In genomic region chr4:8432393-8432792, GRCm38 (mm10) we compare ENCODE assay signal across 7 mouse cellular contexts.
DNase-seq lines count a peak whose midpoint lies in the region; ATAC-seq and TF ChIP-seq lines count a peak whose summit lies in the region.

No protein-coding gene starts in this region.

- no peak overlapping the region for H3K27ac ChIP-seq in kidney, adult 2 months (ENCODE audit: insufficient read depth, low read depth, low read length)
- no peak overlapping the region for H3K27ac ChIP-seq in kidney, embryonic 16.5 days (ENCODE audit: low read length)
- H3K27ac ChIP-seq in MEL (ENCODE audit: control insufficient read depth, low read depth, low read length) = no peak overlapping the region

- TF ChIP-seq CTCF in kidney, adult 2 months (conservative IDR thresholded peaks at IDR 0.05; ENCODE audit: insufficient read depth, insufficient read length, low read depth, low read length) = peak; percentile 76
- TF ChIP-seq CTCF in MEL (IDR thresholded peaks at IDR 0.05 in 2 of 3, conservative IDR thresholded peaks at IDR 0.05 in 1 of 3; ENCODE audit: control insufficient read depth in 1 of 3, insufficient read depth in 1 of 3, low read depth in 2 of 3, low read length in 3 of 3, poor library complexity in 1 of 3, severe bottlenecking in 1 of 3) = peak; percentile 39 to 56 (median 46)

- DNase-seq in kidney, adult 2 months = peak; percentile 28
- DNase-seq in CD4-positive helper T cell, adult 2 months (ENCODE audit: low read depth, low spot score) = peak; percentile 18
- peak; percentile 28 for DNase-seq in MEL (ENCODE audit: low read depth, low spot score)
- peak; percentile 77 for DNase-seq in embryo, embryonic 10 days (ENCODE audit: low spot score)
- peak; percentile 17 to 32 for DNase-seq in layer of hippocampus, postnatal 36 days
- peak; percentile 55 to 62 for DNase-seq in right cerebral cortex, adult 2 months (ENCODE audit: low spot score in 2 of 2)

- H3K9me3 ChIP-seq in kidney, embryonic 16.5 days (ENCODE audit: low read length) = no peaks in the 10 kb centered on the region
- H3K9me3 ChIP-seq in MEL (replicated peaks; ENCODE audit: insufficient read depth, low read length) = no peaks in the 10 kb centered on the region

- ATAC-seq in kidney, embryonic 16.5 days (ENCODE audit: low FRiP score, low TSS enrichment) = no peak

- no peak for TF ChIP-seq EP300 in MEL (IDR thresholded peaks at IDR 0.05; ENCODE audit: low read depth in 1 of 2, low read length in 2 of 2)

- no peaks in the 10 kb centered on the region for H3K79me2 ChIP-seq in MEL (ENCODE audit: control insufficient read depth, insufficient read depth, low read length, poor library complexity)

- H3K9ac ChIP-seq in kidney, embryonic 16.5 days (replicated peaks; ENCODE audit: low read length) = no peak overlapping the region
- H3K9ac ChIP-seq in MEL (ENCODE audit: control insufficient read depth, low read depth, low read length, poor library complexity, severe bottlenecking) = no peak overlapping the region

- H3K4me2 ChIP-seq in kidney, embryonic 16.5 days (replicated peaks; ENCODE audit: low read depth, low read length) = no peak overlapping the region

- peak; percentile 30 for TF ChIP-seq RAD21 in MEL (IDR thresholded peaks at IDR 0.05; ENCODE audit: low read depth, low read length)

- WGBS in kidney, adult 2 months = 54% methylated on average over 2 of the region's 2 CpGs
- 56% methylated on average over 2 of the region's 2 CpGs for WGBS in kidney, embryonic 16.5 days

- no peaks in the 10 kb centered on the region for H3K36me3 ChIP-seq in kidney, adult 2 months (ENCODE audit: control insufficient read depth, insufficient read depth, low read length)
- H3K36me3 ChIP-seq in kidney, embryonic 16.5 days (ENCODE audit: insufficient read depth, low read length) = no peaks in the 10 kb centered on the region
- H3K36me3 ChIP-seq in MEL (ENCODE audit: control insufficient read depth in 1 of 2, insufficient read depth in 2 of 2, low read length in 2 of 2) = no peaks in the 10 kb centered on the region

- no peak overlapping the region for H3K4me3 ChIP-seq in kidney, adult 2 months (ENCODE audit: insufficient read depth, low read depth, low read length)
- H3K4me3 ChIP-seq in kidney, embryonic 16.5 days (ENCODE audit: low read length) = no peak overlapping the region
- no peak overlapping the region for H3K4me3 ChIP-seq in MEL (ENCODE audit: control insufficient read depth in 1 of 2, insufficient read depth in 1 of 2, low read depth in 2 of 2, low read length in 2 of 2)

- H3K4me1 ChIP-seq in kidney, adult 2 months (ENCODE audit: control insufficient read depth, insufficient read depth, low read length) = no peaks in the 10 kb centered on the region
- H3K4me1 ChIP-seq in kidney, embryonic 16.5 days (ENCODE audit: insufficient read depth, low read length) = no peaks in the 10 kb centered on the region
- H3K4me1 ChIP-seq in MEL (ENCODE audit: control insufficient read depth in 1 of 2, insufficient read depth in 2 of 2, low read length in 2 of 2) = no peaks in the 10 kb centered on the region

- H3K27me3 ChIP-seq in kidney, adult 2 months (replicated peaks; ENCODE audit: control insufficient read depth, insufficient read depth, low read length) = no peaks in the 10 kb centered on the region
- no peaks in the 10 kb centered on the region for H3K27me3 ChIP-seq in kidney, embryonic 16.5 days (ENCODE audit: insufficient read depth, low read length)
- H3K27me3 ChIP-seq in MEL (ENCODE audit: control insufficient read depth in 1 of 2, insufficient read depth in 2 of 2, low read length in 2 of 2) = no peaks in the 10 kb centered on the region

- TF ChIP-seq POLR2A in kidney, adult 2 months (IDR thresholded peaks at IDR 0.05; ENCODE audit: low read depth, low read length) = no peak
- TF ChIP-seq POLR2A in MEL (IDR thresholded peaks at IDR 0.05; ENCODE audit: control insufficient read depth in 1 of 2, insufficient read depth in 1 of 2, low read depth in 1 of 2, low read length in 2 of 2, poor library complexity in 1 of 2) = no peak

TF ChIP-seq in MEL, 35 proteins besides CTCF, POLR2A, EP300 and RAD21:
- no peak for TF ChIP-seq ETS1 (IDR thresholded peaks at IDR 0.05; ENCODE audit: low read depth, low read length)
- peak; percentile 62 for TF ChIP-seq SMC3 (IDR thresholded peaks at IDR 0.05; ENCODE audit: low read depth, low read length)
- no peak for TF ChIP-seq USF2 (IDR thresholded peaks at IDR 0.05; ENCODE audit: borderline replicate concordance in 1 of 2, insufficient read depth in 1 of 2, low read depth in 1 of 2, low read length in 2 of 2)
- no peak for TF ChIP-seq TAL1 (IDR thresholded peaks at IDR 0.05; ENCODE audit: low read length)

Comparison
In these comparisons a context has a peak if more than half of its experiments do, and no peak if none do; other contexts are left out.
1. DNase-seq: peak in every context shown above with its lines; median percentile 77 in embryo, embryonic 10 days; 58 in right cerebral cortex, adult 2 months; 28 in kidney, adult 2 months; 28 in MEL; 24 in layer of hippocampus, postnatal 36 days; 18 in CD4-positive helper T cell, adult 2 months.